Mouse (Mus musculus) heart, postnatal 14 days (tissue): ENCODE measurements at regions not wholly inside any gene's neighbourhood (a gene's known extent, or its start where the extent isn't known, plus 50 kb on each side); places are given as distances from the start of the nearest gene placed in this dataset.

Experiments
- DNase-seq, 2 experiments: peaks; one replicate each; pipeline ENCODE4 v3.0.0; 2021 to 2022
- intact Hi-C: fragments of 180-260 bp; cut with DNase I; formaldehyde crosslinking; loops from one replicate; pipeline ENCODE4 v1.15.1; 2025

DNA sequence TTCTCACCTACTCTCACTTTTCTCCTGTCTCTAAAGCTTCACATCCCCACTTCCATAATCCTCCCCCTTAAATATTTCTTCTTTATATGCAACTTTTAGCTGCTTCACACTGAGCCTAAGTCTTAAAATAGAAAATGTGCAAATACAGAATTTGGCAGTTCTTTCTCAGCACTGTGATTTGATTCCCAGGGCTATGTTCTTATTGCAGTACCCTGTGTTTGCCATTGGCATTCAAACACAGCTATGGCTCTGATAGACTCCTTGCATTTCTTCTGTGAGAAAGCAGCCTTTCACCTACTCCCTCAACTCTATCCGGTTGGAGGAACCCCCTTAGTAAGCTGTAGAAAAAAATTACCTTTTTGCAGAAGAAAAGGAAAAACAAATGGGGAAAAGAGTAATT, 192.6 kb upstream of the Cldn34d start:
- DNase-seq: no peak
- intact Hi-C loops: no loop called here

DNA sequence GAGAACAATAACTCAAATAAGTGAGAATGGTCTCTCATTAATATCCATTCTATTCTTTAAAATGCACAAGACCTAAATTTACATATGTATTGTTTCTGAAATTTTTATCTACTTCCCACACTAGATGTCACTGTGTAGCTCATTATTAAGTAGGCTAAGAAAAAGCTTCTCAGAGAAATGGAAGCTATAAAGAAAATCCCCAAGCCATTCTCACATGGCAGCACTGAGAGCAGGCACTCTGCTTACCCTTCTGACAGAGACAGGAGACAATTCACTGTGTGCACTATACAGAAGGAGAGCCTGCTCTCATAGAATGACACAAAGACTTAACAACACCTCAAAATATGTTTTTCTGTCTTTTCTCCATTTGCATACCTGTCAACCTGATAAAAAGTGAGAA, 187.9 kb upstream of the Cldn34d start:
- DNase-seq: no peak
- intact Hi-C loops: no loop called here

DNA sequence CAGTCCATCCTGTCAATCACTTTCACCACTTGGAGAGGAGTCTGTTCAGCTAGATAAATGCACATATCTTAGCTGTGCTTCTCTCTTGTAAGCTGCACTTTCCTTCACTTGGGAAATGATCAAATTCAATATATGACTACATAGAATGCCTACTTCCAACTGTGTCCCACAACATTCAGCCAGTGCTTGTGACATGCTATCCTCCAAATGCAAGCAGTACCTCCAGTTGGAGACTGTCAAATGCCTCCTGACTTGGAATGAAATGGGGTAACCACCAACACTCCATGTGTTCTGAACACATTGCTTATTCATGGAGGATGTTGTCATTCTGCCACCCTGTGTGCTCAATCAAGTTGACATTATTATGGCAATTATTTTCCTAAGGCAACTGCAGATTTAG, 177.3 kb upstream of the Cldn34d start:
- DNase-seq: no peak

More for the DNA sequence above, 177.3 kb upstream of the Cldn34d start:
- intact Hi-C loops: loop anchor here (10.0 kb wide), 1 partner anchor 955 kb away; no protein-coding TSS in a partner anchor
